Mouse (Mus musculus) testis, adult 2 months (tissue): ENCODE data around the gene Abcd2. TPM values are rescaled to one million over a fixed set of nuclear protein-coding genes. Genes with fewer than 3 reads are reported as not detected.

Experiments
- H3K27ac ChIP-seq: fragments of 200-500 bp; 2 replicates; pipeline ENCODE4 v1.5.1; 2012; ENCODE audit warnings: low read depth, low read length; ENCODE audit not compliant: control insufficient read depth, insufficient read depth
- H3K27me3 ChIP-seq: fragments of 200-500 bp; 2 replicates; pipeline ENCODE4 v1.6.1; 2012; ENCODE audit warnings: mild to moderate bottlenecking, low read length, moderate library complexity; ENCODE audit not compliant: control insufficient read depth, insufficient read depth
- H3K36me3 ChIP-seq: fragments of 200-500 bp; 2 replicates; pipeline ENCODE4 v1.6.1; 2012; ENCODE audit warnings: mild to moderate bottlenecking, low read length; ENCODE audit not compliant: control insufficient read depth, insufficient read depth
- H3K4me1 ChIP-seq: fragments of 200-500 bp; 2 replicates; pipeline ENCODE4 v1.6.1; 2012; ENCODE audit warnings: low read length; ENCODE audit not compliant: control insufficient read depth, insufficient read depth
- H3K4me3 ChIP-seq: fragments of 200-500 bp; 2 replicates; pipeline ENCODE4 v1.5.1; 2012; ENCODE audit warnings: low read depth, mild to moderate bottlenecking, low read length, moderate library complexity, mixed read lengths; ENCODE audit not compliant: control insufficient read depth
- CTCF ChIP-seq: fragments of 200-500 bp; IDR thresholded peaks from 2 replicates; pipeline ENCODE4 v1.5.1; 2012; ENCODE audit warnings: low read depth, mild to moderate bottlenecking, inconsistent platforms, low read length, moderate library complexity; ENCODE audit not compliant: control insufficient read depth, insufficient read depth, insufficient replicate concordance
- POLR2A ChIP-seq: fragments of 200-500 bp; IDR thresholded peaks from 2 replicates; pipeline ENCODE4 v1.6.1; 2012; ENCODE audit warnings: low read depth, mild to moderate bottlenecking, inconsistent platforms, low read length, moderate library complexity; ENCODE audit not compliant: control insufficient read depth
- polyA plus RNA-seq: library from polyadenylated mRNA; depleted of rRNA; stranded (reverse); fragments of >200 nt; gene quantifications from 2 replicates; pipeline ENCODE4 v1.2.3, GENCODE M21; 2012

The Abcd2 gene
- polyA plus RNA-seq, 1 experiment = 1.0 TPM

DNA sequence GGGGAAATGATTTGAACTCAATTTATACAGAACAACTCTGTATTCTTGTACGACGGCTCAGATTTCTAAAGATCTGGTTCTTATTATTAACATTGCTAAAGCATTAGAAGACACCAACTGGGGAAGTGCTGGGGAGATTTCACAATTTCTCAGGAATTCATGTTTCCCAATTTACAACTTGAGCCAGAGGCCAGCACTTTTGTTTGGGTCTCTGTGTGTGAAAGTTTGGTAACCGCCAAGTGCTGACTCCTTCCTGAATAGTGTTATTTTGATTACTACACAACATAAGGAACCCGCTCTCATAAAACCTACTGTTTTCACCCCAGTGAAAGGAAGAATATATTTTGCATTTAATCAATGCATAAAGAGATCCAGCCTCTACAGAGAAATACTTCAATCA lies 19.4 kb downstream of the Abcd2 start:
- no peaks in the 10 kb centered on the region for H3K27me3 ChIP-seq
- no peak overlapping the region for H3K4me3 ChIP-seq
- no peak overlapping the region for H3K27ac ChIP-seq
- H3K4me1 ChIP-seq = no peaks in the 10 kb centered on the region
- no peaks in the 10 kb centered on the region for H3K36me3 ChIP-seq
- TF ChIP-seq CTCF (no peak), POLR2A (no peak)

DNA sequence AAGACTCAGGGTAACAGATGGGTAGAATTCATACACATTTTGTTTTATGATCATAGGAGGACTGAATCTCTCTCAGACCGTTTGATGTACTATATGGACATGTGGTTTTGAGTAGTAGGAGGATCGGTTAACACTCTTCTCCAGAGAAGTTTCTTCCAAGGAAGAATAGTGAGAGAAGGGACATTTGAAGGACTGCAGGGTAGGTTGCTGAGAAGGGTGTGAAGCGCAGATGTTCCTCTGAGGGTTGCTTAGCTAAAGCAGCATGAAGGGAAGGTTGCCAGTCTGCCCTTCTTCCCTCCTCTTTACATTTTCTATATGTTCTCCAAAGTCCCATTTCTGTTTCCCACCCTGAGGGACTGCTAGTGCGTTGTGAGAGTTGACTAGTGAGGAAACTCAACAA lies 20.3 kb downstream of the Abcd2 start:
- no peaks in the 10 kb centered on the region for H3K36me3 ChIP-seq
- H3K27ac ChIP-seq = no peak overlapping the region
- H3K4me1 ChIP-seq = no peaks in the 10 kb centered on the region
- no peak overlapping the region for H3K4me3 ChIP-seq
- TF ChIP-seq POLR2A (no peak), CTCF (no peak)
- no peaks in the 10 kb centered on the region for H3K27me3 ChIP-seq

GRCm38 (mm10) chr15:91170602-91171328 lies 20.8 kb downstream of the Abcd2 start:
- H3K4me1 ChIP-seq = no peaks in the 10 kb centered on the region
- TF ChIP-seq CTCF (no peak), POLR2A (no peak)
- no peaks in the 10 kb centered on the region for H3K27me3 ChIP-seq
- no peak overlapping the region for H3K27ac ChIP-seq
- H3K4me3 ChIP-seq = no peak overlapping the region
- H3K36me3 ChIP-seq = no peaks in the 10 kb centered on the region

DNA sequence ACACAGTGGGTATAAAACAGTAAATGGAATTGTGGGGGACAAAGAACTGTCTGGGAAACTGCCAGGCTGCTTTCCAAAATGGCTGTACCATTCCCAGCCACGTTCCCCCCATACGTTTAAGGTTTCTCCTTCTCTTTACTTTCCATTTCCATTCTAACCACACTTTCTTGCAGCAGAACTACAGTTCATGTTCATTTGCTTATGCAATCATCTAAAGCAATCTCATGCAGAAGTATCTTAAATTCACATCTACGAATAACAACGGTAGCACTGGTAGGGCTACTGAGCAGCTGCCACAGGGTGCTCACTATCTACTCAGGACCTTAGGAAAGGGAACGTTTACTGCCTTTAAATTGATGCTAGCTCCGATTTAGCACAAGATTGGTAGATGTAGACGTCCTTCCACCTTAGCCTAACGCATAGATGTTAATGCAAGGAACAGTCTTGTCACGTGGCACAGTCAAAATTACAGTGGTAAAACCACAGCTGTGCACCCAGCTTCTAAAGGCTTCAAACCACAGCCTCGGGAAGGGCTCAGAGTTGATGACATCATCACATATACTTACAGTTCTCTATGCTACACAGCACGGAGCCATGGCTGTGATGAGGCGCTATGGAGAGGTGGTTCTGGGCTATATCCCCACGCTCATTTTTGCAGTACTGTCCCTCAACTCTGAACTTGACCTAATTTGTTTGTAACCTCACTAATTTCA lies 23.6 kb downstream of the Abcd2 start:
- Histone ChIP-seq H3K4me1 (no peaks in the 10 kb centered on the region), H3K27ac (no peak overlapping the region), H3K27me3 (no peaks in the 10 kb centered on the region), H3K4me3 (no peak overlapping the region), H3K36me3 (no peaks in the 10 kb centered on the region)
- no peak for TF ChIP-seq CTCF
- TF ChIP-seq POLR2A = no peak

GRCm38 (mm10) chr15:91165021-91165420 lies 26.6 kb downstream of the Abcd2 start:
- no peaks in the 10 kb centered on the region for H3K27me3 ChIP-seq
- no peak overlapping the region for H3K27ac ChIP-seq
- H3K4me3 ChIP-seq = no peak overlapping the region
- H3K36me3 ChIP-seq = no peaks in the 10 kb centered on the region
- no peak for TF ChIP-seq CTCF
- TF ChIP-seq POLR2A = no peak
- H3K4me1 ChIP-seq = no peaks in the 10 kb centered on the region

DNA sequence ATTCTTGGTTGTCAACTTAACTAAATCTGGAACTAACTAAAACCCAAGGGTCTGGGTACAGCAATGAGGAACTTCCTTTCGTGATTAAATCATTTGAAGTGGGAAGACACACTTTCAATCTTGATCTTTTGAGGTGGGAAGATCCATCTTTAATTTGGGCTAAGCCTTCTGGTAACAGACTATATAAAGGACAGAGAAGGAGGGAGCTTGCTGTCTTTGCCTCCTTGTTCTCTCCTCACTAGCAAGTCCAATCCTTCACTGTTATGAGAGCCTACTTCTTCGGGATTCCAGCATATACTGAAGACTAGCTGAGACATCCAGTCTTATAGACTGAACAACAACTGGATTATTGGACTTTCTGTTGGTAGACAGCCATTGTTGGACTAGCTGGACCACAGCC lies 28.1 kb downstream of the Abcd2 start:
- no peak overlapping the region for H3K4me3 ChIP-seq
- no peaks in the 10 kb centered on the region for H3K36me3 ChIP-seq
- no peak overlapping the region for H3K27ac ChIP-seq
- no peak for TF ChIP-seq POLR2A
- no peaks in the 10 kb centered on the region for H3K4me1 ChIP-seq
- no peaks in the 10 kb centered on the region for H3K27me3 ChIP-seq

DNA sequence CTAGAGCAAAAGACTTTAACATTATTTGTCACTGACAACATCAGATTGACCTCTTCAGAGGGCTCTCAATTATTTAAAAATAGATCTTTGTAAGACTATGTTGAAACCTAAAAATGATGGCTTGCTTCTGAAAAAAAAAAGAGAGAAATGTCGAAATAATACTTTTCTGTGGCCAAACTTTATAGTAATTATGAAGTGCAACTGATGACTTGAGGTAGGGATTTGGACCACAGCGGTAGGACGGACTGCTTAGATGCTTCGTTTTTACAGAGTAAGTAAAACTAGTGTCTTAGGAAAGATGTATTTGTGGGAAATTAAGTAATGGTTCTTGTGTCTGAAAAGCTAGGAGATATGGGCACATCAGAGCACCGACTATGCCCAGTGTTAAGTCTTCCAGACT lies 30.4 kb downstream of the Abcd2 start:
- H3K27me3 ChIP-seq = no peaks in the 10 kb centered on the region
- H3K36me3 ChIP-seq = no peaks in the 10 kb centered on the region
- H3K4me1 ChIP-seq = no peaks in the 10 kb centered on the region
- no peak overlapping the region for H3K4me3 ChIP-seq
- H3K27ac ChIP-seq = no peak overlapping the region
- no peak for TF ChIP-seq CTCF
- no peak for TF ChIP-seq POLR2A

DNA sequence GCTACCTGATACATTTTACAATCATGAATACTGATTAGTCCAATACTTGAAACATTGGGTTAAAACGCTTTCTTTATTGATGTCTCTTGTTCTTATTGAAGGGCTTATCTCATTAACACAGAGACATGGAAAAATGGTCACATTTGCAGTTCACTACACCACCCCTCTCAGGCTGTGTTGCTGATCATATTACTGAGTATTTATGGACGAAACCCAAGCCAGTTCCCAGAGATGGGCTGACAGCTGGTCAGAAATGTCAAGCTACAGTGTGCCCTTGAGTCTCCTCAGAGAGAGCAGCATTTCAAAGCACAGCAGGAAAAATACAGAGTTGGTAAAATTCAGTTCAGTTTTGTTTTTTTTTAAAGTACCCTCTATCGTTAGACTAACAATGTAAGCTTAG lies 38.3 kb downstream of the Abcd2 start:
- TF ChIP-seq CTCF (no peak), POLR2A (no peak)
- Histone ChIP-seq H3K36me3 (no peaks in the 10 kb centered on the region), H3K4me3 (no peak overlapping the region), H3K4me1 (no peaks in the 10 kb centered on the region), H3K27ac (no peak overlapping the region), H3K27me3 (no peaks in the 10 kb centered on the region)
